Mouse (Mus musculus) NIH3T3 (cell line): ENCODE measurements around the gene Coq5.

Source experiments
- DNase-seq: peaks from one replicate; pipeline ENCODE4 v3.0.0-alpha.2; 2012; ENCODE audit warnings: low read depth

Gene Coq5

GRCm38 (mm10) chr5:115279226-115280049 lies at the start of gene Coq5:
Coq5 (plus strand) TSS chr5:115279666.
- peak; percentile 91 for DNase-seq

DNA sequence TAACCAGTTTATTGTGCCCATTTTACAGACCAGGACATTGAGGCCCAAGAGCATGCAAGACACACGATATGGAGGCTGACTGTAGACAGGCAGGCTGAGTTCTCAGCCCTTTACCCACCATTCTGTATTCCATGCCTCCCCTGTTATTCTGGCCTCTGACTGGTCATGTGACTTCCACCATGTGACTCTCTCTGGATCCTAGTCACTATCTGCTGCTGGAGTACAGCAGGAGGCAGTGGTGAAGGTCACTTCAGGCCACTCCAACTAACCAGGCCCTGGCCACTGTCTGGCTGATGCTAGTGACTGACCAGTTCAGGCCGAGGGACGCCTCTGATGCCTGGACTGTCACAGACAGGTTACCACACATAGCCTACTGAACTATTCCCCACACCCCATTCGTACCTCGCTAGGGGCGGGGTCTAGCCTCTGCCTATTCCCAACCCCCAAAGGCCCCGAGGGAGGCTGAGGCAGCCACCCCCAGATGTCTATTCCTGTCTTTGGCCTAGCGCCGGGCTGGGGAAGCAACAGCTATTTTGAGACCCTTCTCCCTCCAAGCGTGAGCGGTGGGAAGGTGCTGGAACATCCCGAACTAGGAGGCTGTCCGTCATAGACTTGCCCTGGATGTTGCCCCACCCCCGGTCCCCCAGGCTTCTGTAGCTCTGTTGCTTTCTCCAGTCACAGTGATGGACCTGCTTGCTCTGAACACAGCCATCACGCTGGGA lies 48.5 kb upstream of the Coq5 start:
- no peak for DNase-seq

DNA sequence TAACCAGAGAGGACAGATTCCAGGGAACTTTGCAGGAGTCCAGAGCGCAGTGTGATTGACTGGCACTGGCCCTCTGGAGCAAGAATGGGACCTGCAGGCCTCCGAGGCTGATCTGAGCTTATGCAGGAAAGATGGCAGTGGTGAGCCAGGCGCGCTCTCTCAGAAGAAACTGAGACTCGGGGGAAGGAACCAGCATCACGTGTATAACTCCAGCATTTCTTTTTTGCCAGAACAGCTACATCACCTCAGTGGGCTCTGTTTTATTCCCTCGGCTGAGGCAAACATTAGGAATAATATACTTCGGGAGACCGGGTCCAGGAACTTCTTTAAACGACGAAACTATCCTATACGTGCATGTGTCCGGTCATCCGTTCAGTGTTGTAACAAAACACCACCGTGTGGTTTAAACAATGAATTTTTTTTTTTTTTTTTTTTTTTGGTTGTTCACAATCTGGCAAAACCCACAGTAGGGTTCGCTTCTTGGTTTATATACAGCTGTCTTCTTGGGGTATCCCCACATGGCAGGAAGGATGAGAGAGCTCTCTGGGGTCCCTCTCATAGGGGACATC lies 47.8 kb upstream of the Coq5 start:
- DNase-seq, result no peak

GRCm38 (mm10) chr5:115232516-115232915 lies 47.0 kb upstream of the Coq5 start:
- DNase-seq, result no peak

DNA sequence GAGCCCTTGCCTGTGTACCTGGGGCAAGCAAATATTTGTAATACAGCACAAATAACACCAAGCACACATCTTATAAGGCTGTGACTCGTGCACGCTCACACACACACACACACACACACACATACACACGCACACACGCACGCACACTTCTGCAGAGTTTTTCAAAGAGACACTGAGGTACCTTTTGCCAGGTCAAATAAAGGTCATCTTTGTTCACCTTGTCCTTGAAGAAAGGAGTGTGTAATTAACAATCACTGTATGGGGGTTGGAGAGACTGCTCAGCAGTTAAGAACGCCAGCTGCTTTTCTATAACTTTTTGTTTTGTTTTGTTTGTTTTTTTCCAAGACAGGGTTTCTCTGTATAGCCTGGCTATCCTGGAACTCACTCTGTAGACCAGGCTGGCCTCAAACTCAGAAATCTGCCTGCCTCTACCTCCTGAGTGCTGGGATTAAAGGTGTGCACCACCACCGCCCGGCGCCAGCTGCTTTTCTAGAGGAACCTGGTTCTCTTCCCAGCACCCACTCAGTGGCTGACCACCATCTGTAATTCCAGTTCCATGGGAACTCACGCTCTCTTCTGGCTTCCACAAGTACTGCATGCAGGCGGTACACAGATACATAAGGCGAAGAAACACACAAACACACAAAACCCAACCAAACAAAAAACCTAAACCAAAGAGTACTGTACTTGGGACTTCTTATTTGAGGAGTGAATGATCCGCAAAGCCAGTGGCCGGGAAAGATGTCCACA lies 46.3 kb upstream of the Coq5 start:
- DNase-seq, result no peak

- DNase-seq, result no peak
These were observed 44.9 kb upstream of the Coq5 start for GRCm38 (mm10) chr5:115234519-115234918.

GRCm38 (mm10) chr5:115235323-115235771 lies 44.1 kb upstream of the Coq5 start:
- peak; percentile 78 for DNase-seq

DNA sequence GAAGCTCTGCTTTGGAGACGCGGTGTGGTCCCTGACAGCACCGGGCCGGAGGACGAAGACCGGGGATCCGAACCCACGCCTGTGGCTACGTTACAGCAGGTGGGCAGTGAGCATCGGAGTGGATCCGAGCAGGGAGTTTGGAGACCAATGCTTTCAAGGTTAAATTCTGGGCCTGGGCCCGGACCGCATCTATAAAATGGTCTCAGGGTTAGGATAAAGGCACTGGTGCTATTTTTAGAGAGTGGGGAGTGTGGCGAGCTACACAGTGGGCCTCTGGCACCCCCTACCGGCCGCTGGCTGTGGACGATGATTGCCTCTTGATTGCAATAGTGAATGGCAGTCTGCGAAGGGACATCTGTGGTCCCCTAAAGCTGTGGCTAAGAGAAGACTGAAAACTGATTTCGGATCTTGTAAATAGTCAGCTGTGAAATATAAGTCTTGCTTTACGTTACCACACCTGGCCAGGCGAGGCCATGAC lies 43.6 kb upstream of the Coq5 start, which contains the start of gene Pop5:
Pop5 (plus strand) TSS at position 51 of the 478 bp plus-strand sequence.
- peak; percentile 93 for DNase-seq

- DNase-seq, result peak; percentile 95
These were observed 41.4 kb upstream of the Coq5 start for GRCm38 (mm10) chr5:115237803-115238728.

DNA sequence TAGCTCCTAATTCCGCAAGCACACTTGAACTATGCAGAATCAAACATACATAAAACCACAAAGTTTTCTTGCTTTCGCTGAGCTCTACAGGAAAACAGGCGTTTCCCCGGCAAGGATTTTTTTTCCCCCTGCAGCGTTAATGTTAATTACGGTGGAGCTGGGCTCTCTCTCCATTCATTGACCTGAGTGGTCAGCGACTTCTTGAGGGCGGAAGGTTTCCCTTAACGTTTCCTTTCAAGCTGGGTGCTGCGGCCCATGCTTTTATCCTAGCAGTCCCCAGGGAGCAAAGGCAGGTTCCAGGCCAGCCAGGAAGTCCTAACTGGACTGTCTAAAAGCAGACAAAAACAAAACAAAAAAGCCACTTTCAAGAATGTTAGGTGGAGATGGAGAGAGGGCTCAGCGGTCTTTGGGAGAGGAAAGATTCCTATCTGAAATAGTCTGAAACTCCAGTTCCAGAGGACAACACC lies 40.7 kb upstream of the Coq5 start:
- DNase-seq, result peak; percentile 14

- DNase-seq, result no peak
These were observed 39.3 kb upstream of the Coq5 start for GRCm38 (mm10) chr5:115240191-115240590.

DNA sequence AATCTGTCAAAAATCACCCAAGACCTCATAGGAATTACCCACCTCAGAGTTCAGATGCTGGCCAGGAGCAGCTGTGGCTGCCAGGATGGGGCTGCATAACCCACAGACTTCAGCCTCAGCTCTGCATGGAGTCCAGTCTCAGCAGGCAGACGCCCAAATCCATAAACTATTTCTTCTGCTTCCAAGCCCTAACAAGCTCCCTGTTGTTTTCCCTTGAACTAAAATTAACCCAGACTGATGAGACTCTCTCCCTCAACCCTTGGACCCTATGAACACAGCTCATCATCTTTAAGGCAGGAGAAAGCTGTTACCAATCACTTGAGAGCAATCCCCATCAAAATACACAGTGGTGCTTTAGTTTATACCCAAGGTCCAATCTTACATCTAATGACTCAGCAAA lies 24.0 kb upstream of the Coq5 start:
- DNase-seq, result no peak

DNA sequence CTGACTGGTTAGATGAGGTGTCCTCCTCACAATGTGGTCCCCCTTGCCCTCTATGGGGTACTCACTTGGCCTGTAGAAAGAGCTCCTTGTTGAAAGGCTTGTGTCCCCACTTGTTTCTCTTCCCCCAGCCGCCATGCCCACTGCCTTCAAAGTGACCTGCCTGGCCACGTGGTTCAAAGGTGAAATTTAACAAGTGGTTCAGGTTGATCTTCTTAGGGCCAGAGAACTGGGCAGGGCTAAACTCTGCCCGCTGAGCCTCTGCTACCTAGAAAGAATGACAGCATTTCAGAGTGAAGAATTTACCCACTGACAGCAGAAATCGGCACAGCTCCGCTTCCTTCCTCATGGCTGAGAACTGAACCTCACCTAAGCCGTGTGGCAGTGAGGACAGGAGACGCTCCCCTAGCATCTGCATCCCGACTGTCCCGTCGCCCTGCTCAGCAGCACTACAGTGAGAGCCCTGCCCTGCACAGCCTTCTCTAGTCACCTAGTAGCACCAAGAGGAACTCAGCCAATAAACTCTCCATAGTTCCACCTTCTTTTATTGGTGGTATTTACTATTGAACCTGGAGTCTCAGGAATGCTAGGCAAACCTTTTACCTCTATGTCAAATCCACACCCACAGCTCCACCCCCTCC lies 22.4 kb upstream of the Coq5 start:
- DNase-seq, result no peak

GRCm38 (mm10) chr5:115260356-115260755 lies 19.1 kb upstream of the Coq5 start:
- DNase-seq, result no peak

DNA sequence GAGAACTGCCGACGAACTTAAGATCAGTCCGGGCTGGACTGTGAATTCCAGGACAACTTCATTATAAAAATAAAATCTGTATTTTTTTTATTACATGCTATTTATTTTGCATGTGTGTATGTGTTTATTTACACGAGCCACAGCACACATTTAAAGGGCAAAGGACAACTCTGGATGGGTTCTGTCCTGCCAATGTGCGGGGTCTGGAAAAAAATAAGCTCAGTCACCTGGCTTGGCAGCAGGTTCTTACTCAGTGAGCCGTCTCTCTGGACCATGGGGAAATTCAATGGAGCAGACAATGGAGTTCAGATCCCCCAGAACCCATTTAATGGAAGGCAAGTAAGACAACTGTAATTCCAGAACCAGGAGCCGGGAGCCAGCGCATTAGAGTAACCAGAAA lies 18.3 kb upstream of the Coq5 start:
- DNase-seq, result no peak

DNA sequence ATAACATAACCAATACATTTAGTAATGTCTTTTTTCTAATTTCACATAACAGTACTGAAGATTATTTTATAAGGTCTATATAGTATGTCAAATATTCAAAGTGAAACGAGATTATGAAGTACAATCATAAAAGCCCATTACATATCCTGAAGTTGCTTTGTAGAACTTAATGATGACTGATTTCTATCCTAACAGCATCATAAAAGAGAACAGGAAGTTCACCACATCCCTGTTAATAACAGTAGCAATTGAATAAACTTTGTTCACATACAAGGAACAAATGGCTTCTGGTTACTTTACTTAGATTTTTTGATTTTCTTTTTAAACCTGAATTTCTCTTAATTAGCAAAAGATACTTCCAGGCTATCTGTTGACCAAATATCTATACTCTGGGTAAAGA lies 17.6 kb upstream of the Coq5 start:
- DNase-seq, result no peak

DNA sequence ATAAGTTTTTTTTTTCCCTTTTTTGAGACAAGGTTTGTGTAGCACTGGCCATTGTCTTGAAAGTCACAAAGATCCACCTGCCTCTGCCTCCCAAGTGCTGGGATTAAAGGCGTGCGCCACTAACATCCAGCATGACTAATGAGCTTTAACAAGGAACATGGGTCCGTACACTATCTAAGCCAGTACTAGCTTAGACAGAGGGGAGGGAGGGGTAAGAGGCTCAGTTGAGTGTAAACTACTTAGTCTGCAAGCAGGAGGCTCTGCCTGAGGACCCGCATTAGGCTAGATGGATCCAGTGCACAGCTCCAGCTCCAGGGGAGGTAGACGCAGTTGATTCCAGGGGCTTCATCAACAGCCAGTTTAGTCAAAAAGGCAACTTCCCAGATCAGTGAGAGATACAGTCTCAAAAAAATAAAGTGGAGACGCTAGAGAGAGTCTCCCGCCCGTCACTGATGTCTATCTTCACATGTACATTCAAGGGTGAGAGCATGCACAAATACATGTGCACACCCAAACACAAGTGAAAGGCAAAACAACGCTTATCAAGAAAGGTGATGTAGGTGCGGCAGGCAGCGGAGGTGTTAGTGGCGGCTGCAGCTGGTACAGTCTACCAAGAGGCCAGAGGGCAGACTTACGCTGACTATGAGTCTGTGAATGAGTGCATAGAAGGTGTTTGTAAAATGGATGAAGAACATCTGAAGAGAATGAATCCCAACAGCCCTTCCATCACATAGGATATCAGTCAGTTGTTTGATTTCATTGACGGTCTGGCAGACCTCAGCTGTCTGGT lies 16.8 kb upstream of the Coq5 start:
- DNase-seq, result no peak

GRCm38 (mm10) chr5:115266340-115266739 lies 13.1 kb upstream of the Coq5 start:
- no peak for DNase-seq

DNA sequence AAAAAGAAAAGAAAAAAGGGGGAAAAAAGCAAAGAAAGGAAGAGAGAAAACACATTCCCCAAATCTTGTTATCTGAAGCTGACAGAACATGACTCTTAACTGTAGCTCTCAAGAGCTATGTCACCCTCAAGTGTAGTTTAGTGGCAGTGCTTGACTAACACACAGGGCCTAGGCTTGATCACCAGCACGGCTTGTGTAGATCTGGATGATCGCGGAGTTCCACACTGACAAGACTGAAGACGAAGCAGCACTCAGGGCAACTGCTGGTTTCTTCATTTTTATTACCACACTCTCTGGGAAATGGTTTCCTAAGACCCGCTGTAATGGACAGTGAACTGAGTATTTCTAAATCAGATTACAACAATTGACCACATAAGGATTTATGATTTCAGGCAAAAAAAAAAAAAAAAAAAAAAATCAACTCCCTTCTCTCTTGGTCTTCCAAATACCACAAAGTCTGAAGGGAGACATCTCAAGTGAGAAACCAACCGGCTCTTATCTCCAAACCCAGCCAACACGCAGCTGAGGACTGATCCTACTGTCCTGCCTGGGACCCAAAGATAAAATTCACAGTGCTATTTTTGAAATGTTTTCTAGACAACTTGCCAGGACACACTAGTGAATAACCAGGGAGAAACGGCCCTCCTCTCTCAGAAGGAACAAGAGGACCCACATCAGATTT lies 12.5 kb upstream of the Coq5 start:
- DNase-seq, result peak; percentile 36
